Mouse (Mus musculus) megakaryocyte progenitor cell, adult 5-6 weeks (primary cell): ENCODE measurements at regions not wholly inside any gene's neighbourhood (a gene's known extent, or its start where the extent isn't known, plus 50 kb on each side); places are given as distances from the start of the nearest gene placed in this dataset.

Experiments used
- ATAC-seq: replicated peaks from 2 replicates; pipeline ENCODE4 v1.8.0; 2016; ENCODE audit warnings: mild to moderate bottlenecking, moderate TSS enrichment, inconsistent platforms; ENCODE audit not compliant: poor library complexity

DNA sequence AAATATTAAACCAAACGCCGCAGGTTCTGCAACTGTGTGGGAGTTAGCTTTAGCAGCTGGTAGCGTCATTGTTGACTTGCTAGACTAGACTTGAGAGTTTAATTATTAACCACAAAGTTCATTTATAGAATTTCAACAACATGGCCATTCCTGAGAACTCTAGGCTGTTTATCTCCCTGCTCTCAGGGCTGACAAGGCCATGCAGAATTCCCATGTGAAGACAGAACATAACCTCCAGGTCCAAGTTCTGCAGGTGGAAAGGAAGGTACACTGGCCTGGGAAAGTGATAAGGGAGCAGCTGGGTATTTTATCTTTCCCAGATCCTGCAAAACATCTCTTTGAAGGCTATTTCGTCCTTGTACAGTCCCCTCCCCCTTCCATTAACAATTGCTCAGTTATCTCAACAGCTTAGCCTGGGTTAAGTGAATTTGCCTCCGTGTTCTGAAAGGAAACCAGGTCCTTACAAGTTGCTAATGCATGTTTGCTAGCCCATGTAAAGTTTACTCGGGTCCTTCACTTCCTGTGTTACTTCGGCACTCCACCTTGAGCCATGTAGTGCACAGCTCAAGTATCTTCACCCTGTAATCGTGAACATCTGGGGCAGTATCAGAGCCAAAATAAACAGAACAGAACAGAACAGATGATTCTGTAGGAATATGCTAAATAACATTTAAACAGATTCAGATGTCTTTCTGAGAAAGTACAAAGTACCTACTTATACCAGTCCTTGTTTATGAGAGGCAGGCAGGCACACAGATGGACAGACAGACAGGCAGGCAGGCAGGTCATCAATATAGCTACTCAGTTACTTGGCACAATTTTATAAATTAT, 537.0 kb upstream of the N6amt1 start:
- ATAC-seq: no peak

DNA sequence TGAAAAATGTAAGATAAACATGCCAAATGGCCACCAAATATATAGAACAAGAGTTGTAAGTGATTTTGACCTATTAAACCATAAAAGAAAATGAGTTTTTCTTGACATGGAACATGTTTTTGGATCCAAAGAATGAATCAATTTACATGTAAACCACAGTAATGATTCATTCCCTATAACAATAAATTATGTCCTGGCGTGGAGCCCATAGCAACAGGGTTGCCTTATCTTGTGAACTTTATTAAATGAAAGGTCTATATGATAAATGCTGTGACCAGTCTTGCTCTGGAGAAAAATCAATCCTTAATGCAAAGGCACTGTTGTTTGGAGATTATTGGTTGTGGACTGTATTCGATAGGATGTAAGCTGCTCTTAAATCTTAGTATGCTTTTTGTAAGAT, 538.0 kb upstream of the N6amt1 start:
- ATAC-seq: no peak

DNA sequence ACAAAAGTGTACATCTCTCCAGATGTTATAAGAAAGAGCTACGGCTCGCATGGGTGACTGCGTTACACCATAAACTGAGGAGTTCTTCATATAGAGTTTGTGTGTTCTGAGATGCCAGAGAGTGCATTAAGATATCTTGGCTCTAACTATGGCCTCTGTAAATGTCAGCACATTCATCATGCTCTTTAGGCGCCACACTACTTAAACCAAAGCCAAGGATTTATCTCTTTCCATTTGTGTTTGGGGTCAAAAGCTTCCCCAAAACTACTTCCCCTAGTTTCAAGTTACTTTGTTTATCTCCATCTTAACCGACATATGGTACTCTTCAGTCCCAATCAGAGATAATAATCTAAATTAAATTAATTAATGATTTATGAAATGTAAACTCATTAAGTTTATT, 541.3 kb upstream of the N6amt1 start:
- ATAC-seq: no peak

DNA sequence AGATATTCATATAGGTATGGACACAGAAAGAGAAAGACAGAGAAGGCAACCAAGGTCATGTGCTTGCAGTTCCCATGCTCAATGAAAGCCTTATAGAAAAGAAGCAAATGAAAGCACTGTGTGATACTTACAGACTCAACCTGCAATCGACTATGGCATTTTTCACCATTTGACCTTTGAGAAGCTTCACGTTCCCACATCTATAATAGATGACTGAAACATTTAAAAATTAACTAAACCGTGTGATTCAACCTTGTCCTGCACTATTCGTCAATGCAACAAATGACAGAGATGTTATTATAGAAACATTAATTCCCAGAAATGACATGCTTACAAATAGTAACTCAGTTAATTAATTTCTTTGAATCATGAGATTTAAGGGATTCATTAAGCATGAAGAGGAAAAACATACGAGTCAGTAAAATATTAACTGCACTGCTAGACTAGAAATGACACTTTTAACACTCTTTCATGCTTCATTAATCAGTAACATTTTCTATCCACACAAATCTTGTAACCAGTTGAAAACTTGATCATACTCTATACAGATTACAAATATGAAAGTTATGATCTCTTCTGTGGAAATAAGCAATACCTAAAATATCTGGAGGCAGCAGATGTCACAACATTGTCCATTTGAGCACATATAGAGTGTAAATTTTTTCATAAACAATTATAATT, 545.2 kb upstream of the N6amt1 start:
- no peak for ATAC-seq

DNA sequence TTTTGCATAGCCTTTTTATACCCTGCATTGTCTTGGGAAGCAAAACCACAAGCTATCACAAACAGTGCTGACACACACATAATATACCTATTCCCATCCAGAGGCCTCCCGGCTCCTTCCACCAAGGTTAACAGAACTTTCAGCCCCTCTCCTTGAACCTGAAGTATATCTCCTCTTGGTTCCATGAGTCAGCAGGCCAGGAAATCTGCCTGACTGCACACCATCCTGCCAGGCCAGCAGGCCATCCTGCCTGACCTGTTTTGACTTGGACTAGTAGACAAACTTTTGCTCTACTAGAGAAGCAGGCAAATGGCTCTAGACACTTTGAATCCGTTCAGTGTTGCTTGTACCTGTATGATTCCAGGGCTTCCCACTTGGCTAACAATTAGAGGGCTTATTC, 547.6 kb upstream of the N6amt1 start:
- no peak for ATAC-seq

DNA sequence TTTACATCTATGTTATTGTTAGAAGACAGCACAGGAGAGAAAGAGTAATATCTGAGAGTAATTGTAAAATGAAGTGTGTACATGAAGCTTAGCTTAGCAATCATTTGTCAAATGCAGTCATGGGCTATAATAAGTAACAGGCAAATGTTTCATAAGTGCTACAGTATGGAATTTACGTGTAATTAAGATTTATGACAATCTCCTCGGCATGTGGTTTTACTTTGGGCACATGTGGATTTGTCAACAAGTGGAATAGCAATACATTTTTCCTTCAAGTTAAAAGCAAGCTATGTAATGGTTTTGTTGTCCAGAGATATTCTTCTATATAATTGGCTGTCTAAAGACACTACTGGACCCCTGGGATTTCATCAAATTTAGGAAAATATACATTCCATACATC, 577.9 kb upstream of the N6amt1 start:
- ATAC-seq: no peak

DNA sequence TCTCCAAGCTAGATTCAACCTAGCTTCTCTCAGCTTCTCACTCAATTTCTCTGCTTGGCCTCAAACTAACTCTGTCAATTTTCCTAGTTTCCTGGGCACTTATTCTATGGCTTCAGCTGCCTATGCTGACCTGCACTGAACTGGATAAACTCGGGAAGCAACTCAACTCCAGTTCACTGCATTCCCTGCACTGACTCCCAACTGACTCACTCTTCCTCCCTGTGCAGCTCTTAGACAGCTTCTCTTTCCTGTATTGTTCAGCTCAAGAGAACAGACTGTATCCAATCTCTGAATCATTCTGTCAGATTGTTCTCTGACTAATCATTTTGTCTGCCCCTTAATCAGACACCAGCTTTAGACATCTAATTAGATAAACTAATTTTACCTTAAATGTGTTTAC, 581.4 kb upstream of the N6amt1 start:
- no peak for ATAC-seq

DNA sequence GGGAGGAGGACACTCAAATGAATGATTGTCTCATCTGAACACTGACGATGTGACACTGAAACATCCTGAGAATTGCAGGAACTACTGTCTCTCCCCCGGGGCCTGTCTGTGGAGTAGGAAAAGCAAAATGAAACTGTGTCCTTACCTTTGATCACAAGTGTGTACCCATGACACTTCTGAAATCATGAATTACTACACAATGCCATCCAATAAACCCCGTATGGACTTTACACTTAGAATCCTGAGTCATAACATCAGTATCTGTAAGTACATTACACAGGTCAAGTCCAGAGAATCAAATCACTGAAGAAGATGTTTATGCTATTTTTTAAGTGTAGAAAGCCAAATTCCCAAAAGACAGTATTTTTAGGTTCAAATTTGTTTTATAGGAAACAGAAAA, 585.1 kb upstream of the N6amt1 start:
- ATAC-seq: no peak

DNA sequence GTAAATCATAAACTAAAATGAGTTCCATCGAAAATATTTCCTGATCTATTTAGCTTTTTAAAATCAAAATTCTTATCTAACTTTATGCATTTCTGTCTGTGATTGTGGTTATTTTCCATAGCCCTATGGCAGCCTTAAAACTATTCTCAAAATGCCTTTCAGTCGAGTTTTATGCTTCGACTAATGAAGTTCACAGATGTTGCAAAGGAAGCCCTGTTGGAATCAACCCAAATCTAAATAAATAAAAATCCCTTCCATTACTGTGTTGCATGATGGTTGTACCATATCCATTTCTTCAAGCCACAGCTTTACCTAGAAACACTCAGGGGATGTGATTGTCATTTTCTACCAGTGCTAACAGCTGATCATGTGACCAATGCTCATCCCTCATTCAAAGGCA, 585.6 kb upstream of the N6amt1 start:
- ATAC-seq: no peak

DNA sequence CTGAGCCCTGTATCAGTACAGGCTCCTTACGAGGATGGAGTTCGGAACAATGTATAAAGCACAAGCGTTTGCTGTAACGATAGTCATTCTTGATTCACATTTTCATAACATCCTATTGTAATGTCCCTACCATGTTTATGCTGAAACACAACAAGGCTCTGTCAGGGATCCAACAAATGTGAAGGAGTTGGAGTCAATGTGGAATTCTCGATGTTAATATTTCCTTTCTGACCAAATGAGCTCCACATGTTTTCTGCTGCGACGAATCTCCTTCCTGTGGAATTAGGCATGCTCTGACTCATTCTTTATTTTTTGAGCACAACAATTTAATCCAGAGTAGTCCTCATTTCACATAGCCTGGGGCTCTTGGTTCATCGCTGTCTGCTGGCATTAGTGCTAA, 588.0 kb upstream of the N6amt1 start:
- no peak for ATAC-seq

DNA sequence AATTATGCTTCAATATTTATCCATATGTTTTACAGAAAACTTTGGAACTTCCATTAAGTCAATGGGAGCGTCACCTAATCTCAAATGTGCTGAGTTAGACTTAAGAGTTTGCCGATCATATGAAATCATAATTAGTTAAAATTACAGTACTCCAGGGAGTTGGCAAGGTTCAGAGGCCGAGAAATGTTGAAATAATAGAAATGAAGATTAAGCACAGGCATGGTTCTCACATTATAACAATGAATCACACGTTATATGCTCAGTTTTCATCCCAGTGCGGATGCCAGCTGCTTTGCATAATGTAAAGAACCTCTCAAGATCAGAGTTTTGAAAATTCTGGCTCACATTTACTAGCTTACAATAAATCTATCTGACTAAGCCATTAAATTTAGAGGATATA, 612.7 kb upstream of the N6amt1 start:
- no peak for ATAC-seq

DNA sequence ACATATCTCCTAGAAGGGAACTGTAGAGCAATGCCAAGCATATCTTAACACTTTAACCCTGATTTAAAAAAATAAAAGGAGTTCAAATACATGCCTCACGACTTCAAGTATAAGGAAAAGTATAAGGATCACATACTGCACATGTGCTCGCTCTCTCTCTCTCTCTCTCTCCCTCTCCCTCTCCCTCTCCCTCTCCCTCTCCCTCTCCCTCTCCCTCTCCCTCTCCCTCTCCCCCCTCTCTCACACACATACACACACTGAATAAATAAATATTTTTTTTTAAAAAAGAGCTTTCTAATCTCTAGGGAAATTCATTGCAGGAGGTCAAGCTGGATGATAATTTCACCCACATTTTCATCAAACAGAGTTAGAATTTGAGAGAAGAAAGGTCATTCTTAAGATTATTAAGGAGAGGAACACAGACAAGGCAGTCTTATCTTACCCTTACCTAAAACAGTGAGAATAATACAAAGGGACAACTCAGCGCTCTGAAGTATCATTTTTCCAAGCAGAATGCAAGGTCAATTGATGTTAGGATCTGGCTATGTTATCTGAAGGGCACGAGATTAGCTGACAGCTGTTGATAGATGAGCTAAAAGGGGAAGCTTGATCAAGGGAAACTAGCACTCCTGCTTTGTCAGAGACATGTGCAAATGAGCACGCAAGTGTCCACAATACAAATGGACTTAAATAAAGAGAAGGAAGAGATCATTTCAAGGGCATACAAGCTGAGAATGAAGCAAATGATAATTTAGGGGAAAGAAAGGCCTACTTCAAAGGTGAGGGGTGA, 634.8 kb upstream of the N6amt1 start:
- no peak for ATAC-seq

DNA sequence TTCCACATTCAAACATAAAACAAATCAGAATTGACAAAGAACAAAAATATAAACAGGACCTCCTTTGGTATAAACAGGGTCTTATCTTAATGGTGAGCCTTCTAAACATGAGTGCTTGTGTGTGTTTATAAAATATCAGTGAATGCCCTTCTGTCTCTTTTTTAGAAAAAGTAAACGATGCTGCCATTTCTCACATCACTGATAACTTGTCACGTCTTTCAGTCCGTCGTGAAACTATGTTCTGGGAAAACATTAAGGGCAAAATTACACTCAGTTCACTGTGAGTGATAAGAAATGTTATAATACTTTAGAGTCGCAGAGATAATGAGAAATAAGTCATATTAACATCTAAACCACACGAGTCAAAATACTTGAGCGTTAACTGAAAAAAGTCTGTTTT, 635.6 kb upstream of the N6amt1 start:
- no peak for ATAC-seq

DNA sequence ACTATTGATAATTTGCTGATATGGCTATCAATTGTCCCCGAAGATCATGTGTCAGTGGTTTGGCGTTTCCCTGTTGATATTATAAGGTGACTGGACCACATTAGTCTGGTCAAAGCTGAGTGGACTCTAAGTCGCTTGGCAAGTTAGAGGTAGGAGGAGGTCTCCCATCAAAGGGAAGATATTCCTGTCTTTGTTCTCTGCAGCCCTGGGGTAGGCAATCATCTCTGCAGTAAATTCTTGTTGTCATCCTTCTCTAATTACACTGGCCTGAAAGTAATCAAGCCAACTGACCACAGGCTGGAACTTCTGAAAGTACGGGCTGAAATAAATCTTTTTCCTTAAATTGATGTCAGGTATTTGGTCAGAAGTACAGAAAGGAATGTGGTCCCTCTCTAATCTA, 652.3 kb upstream of the N6amt1 start:
- ATAC-seq: no peak

DNA sequence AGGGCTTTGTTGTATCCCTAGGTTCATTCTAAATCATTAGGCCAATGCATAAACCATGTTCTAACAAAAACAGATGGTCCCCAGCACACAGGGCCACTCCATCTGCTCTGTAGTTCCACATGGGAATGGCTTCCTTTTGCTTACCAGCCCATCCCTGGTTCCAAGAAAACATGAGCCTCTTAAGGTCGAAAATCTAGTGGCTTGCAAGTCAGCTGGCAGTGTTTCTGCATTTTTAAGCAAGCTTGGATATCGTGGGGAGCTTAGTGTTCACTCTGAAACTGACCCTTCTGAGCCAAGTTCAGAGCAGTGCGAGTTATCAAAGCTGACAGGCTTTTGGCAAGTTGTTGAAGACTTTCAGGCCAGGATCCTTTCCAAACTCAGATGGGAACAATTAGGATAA, 659.5 kb upstream of the N6amt1 start:
- no peak for ATAC-seq

DNA sequence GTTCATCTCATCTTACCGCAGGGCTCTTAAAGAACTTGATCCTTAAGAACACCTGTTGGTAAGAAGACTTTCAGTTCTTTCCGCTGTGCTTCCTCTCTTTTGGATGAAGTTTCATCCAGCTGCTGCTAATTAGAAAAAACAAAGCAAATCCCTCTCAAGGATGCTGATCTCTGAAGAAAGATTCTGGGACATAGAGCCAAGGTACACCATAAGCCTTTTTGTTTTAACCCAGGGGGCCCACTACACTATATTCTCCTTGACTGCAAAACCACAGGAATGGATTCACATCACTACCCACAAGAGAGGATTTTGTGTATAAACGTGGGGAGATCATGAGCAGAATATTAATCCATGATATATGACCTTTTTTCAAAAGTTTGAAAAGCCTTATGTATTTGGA, 694.8 kb upstream of the N6amt1 start:
- no peak for ATAC-seq

DNA sequence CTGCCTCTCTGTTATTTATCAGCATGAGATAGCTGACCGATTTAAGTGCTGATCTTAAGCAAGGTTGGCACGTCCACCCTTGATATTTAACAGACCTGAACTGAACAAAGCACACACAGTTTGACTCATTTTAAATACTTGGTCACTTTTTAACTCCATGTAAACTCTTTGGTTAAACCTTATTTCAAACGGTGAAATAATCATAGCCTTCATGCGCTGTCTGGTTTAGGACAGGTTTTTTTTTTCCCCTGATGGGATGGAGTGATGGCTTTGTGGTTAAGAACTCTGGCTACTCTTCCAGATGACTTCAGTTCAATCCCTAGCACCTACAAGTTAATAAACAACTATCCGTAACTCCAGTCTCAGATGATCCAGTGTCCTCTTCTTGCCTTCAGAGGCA, 706.7 kb upstream of the N6amt1 start:
- no peak for ATAC-seq

DNA sequence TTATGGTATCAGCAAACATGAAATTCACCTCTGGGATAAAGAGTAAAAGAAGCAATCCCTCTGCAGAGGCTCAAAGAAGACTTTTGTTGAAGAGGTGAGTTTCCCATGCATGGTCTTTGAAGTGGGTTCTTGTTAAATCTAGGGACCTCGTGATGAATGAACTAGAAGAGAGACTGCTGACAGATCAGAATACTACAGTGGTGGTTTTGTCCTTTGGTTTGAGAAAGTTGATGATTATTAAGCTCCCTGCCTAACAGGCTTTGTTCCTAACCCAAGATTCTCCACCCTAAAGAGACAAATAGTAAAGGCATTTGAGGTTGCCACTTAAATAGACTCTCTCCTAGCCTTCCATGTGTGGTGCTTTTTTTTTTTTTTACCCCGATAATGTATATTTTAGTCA, 707.2 kb upstream of the N6amt1 start:
- ATAC-seq: no peak

DNA sequence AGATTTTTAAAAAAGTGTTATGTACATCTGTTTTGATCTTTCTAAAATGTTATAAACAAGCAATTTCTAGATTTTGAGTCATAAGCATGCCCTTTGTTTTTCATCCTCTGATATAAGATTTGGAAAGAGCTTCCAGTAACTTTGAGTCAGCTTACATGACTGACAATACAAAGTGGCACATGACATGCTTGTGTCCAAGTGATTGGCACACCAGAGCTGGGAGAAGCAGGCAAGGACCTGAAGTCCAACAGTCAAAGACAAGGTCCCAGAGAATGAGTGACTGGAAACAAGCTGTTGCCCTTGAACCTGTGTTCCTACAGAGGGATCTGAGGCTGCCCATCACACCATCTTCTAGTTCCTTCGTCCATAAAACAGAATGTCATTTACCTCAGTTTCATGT, 708.5 kb upstream of the N6amt1 start:
- no peak for ATAC-seq

DNA sequence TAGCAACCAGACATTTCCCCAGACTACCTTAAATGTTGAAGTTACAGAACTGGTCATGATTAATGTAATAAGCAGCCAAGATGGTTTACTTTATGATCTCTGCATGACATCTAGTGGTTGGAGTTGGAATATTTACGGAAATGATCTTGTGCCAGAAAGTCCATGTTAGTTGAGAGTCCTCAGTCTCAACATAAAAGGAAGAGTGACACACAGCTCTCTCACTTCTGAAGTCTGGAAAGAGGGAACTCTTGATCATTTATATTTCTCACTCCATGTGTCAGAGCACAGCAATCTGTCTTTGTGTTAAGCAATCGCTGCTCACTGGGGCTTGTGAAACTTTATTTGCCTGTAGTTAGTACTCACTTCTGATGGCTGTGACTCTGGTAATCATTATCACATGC, 709.1 kb upstream of the N6amt1 start:
- peak; percentile 76 for ATAC-seq

DNA sequence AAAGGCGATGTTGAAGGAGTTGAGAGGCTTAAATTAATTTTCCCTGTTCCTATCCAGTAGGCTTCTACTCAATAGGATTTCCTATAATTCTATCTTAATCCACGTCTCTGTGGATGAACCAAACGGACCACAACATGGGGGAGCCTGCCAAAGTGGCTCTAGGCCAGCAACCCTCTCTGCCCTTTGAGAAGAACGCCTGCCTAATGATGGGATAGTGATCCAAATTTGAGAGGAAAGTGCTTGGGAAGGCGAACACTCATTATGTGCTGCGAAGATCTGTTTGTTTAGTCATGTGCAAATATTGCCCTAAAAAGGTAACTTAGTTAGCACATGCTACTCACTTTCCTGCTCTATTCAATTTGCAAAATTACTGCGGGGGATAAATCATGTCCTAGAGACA, 702.5 kb upstream of the Adamts5 start:
- ATAC-seq: no peak

DNA sequence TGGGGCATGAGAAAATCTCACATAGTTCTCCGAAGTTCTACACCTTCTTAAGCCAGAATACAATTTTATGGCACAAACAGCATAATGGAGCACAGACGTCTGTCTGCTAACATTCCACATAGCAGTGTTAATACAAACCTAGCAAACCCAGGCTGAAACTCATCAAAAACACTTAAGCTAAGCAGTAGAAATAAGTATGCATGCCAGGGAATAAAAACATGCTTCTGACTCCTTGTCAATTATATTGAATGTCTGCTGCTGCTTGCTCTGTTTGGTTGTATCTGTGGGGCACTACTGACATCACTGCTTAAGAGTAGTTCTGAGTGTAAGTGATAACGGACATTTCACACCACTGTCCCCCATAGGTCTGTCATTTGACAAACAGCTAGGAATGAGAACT, 693.4 kb upstream of the Adamts5 start:
- no peak for ATAC-seq
